Mouse (Mus musculus) kidney, postnatal 4 days (tissue): ENCODE data around the gene Cdcp1.

ENCODE experiments used
- DNase-seq, 2 experiments: peaks; one replicate each; pipeline ENCODE4 v3.0.0; 2021; ENCODE audit warnings: mixed read lengths in 2 of 2

Gene Cdcp1

GRCm38 (mm10) chr9:123207895-123208294, 7.9 kb downstream of the Cdcp1 start:
- no peak for DNase-seq

- peak; percentile 19 to 47 for DNase-seq
Observed at GRCm38 (mm10) chr9:123206948-123207347, 8.9 kb downstream of the Cdcp1 start.

GRCm38 (mm10) chr9:123206526-123206925, 9.3 kb downstream of the Cdcp1 start:
- DNase-seq: peak in 1 of 2 experiments; percentile 30

DNA sequence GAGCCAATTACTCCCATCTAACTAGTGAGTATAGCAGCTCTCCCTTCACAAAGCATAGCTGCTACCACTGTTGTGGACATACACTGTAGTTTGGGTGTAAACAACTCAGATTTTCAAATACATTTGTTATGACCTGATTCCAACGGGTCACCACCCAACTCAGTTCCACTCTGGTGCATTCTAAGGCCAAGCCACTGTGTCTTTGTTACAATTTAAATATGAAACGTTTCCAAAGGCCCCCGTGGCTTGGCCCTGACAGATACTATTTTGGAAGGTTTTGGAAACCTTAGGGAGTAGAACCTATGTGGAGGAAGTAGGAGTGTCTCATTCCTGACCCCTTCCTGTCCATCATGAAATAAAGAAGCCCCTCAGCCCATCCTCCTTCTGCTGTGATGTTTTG, 15.7 kb downstream of the Cdcp1 start:
- no peak for DNase-seq

DNA sequence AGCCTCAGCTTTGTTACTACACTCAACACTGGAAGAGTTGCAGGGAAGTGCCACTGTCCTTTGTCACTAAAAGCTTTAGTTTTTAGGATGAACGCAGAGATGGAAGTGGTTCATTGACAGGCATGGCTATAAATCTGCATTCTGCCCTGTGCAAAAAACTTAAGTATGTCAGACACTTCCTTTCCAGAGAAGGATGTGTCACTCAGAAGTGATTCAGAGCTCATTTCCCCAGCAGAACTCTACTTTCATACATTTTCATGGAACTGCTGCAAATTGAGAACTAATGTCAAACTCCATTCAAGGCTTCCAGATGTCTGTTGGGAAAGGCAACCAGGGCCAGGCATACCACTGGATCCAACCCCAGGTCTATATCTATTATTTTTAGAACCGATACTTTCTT, 27.6 kb downstream of the Cdcp1 start:
- no peak for DNase-seq

DNA sequence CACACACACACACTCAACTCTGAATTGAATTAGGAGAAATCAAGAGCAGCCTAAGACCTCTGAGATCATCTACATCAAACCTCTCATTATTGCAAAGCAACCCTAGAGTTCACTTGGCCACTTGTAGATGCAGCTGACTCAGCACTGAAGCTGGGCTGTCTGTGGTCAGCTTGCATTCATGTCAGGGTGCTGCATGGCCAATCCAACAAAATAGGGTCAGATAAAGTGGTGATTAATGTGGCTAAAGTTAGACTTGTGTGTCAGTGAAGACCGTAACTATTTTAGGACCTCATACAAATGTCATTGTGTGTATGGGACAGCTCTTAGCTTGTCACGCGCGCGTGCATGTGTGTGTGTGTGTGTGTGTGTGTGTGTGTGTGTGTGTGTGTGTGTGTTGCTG, 28.2 kb downstream of the Cdcp1 start:
- DNase-seq: no peak

GRCm38 (mm10) chr9:123186151-123186550, 29.7 kb downstream of the Cdcp1 start:
- no peak for DNase-seq

DNA sequence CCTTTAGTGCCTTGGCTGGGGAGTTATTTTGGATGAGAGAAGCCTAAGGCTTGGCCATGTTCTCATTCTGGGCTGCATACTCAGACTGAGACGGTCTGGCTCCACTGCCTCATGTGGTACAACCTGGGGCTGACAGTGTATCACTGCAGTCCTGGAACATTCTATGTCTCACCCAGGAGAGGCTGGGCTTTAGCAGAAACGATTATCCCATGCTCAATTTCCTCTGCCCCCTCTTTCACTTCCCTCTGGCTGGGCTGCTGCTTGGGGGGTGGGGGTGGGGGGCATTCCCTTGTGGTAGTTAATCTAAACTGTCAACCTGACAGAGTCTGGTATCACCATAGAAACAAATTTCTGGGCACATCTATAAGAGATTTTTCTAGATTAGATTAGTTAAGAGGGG, 30.3 kb downstream of the Cdcp1 start:
- no peak for DNase-seq

- DNase-seq: peak in 1 of 2 experiments; percentile 50
Observed at GRCm38 (mm10) chr9:123183226-123183625, 32.6 kb downstream of the Cdcp1 start.

- no peak for DNase-seq
Observed at GRCm38 (mm10) chr9:123180003-123180402, 35.8 kb downstream of the Cdcp1 start.

GRCm38 (mm10) chr9:123177380-123178048, 38.3 kb downstream of the Cdcp1 start:
- DNase-seq: no peak

GRCm38 (mm10) chr9:123174356-123174755, 41.5 kb downstream of the Cdcp1 start:
- no peak for DNase-seq

GRCm38 (mm10) chr9:123173760-123174159, 42.1 kb downstream of the Cdcp1 start:
- no peak for DNase-seq

DNA sequence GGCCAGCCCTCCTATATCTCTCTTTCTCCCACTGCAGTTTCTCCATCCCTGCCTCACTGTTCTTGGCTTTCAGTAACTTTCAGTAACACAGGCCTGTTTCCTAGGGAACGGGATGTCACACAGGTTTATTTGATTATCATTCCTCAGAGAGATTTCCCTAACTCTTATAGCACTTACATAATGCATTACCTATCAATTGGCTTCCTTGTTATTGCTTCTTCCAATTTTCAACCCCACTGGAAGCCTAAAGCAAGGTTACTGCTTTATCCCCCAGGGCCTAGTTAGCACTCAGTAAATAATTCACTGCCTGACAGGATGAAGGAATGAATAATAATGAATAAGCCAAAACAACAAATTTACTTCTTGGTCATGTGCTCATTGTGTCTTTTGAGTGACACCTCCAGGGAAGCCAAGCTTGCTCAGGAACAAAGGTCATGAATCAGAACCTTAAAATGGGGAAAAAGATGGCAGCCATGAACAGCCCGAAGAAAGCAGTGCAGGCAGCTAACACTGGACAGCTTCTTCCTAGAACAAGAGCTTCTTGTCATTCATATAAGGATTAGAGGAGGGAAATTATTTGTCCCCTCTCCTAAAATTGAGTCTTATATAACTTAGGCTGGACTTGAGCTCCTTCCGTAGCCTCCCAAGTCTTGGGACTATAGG, 49.9 kb downstream of the Cdcp1 start:
- no peak for DNase-seq

DNA sequence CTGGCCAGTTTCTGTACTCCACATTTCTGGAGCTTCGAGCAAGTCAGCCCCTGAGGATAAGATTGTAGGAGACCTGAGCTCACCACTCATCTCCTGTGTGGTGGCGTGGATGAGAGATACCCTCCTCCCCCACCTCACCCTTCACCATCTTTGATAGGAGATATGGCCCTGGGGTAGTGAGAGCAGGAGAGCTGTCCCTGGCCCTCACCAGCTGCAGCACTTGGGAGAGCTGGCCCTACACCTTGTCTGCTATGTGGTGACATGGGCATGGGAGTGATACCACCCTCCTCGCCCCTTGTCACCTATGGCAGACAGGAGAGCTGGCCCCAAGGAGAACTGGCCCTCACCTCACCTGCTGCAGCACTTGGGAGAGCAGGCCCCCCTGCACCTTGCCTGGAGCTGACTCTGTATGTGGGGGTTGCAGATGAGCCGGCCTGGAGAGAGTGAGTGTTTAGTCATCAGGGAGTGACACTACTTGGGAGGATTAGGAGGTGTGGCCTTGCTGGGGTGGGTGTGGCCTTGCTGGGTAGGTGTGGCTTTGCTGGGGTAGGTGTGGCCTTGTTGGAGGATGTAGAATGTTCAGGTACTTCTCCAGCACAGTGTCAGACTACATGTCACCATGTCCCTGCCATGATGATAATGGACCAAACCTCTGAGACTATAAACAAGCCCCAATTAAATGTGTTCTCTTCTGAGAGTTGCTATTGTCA, 52.7 kb downstream of the Cdcp1 start:
- no peak for DNase-seq

- DNase-seq: no peak
Observed at GRCm38 (mm10) chr9:123161792-123162191, 54.0 kb downstream of the Cdcp1 start.

DNA sequence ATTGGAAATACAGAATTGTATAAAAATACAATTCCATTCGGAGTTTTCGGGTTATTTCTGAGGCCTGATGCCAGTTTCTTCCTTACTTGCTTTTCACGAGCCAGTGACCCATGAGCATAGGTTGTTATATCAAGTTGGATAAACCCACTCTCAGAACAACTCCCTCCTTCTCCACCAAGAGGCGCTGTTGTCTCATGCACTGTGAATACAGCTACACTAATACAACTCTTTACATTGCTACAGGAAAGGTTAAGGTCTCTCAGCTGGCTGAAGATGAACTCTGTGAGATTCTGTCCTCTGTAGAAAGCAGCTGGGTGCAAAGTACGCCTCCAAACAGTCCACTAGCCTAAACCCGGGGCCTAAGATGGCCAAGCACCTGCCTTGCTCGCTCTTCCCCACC, 56.5 kb downstream of the Cdcp1 start:
- DNase-seq: peak; percentile 87 to 88

DNA sequence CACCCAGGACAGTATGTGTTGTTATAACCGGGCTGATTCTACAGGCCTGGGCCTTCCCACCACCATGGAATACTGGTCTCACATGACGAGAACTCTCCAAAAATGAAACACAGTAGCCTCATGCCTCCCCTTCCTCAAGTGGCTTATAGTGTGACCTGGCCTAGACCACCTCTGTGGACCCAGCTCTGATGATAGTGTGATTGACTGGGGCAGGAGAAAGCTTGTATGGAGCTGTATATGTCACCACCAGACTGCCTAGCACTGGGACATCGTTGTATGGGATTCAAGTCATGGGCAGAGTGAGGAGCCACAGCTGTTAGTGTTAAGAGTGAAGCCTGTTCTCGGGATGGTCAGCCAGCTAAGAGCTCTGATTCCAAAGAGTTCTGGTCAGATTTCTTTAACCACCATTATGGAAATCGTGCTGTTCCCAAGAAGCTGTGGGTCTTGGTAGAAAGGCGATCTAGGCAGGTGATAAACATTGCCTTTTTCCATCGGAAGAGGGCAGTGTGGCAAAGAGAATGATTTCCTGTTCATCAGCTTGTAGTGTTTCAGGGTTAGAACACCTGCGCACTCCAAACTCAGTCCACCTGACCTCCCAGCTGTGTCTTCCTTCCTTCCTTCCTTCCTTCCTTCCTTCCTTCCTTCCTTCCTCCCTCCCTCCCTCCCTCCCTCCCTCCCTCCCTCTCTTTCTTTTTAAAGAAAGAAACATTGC, 57.6 kb downstream of the Cdcp1 start:
- DNase-seq: peak in 1 of 2 experiments; percentile 34

DNA sequence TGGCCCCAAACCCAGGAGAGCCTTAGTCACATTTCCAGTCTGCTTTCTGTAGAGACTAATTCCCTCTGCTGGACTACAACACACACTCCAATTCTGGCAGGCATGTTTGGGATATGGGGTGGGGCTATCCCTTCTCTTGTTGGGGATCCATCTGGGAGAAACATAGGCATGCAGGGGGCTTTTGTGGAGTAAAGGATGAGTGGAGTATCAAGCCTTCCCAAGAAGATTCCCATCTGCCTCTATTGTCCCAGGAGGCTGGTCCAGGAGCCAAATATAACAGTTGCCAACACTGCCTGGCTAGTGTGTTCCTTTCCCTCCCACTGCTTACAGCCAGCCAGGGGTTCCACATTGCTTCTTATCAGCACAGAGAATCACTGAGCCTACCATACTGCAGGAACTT, 58.1 kb downstream of the Cdcp1 start:
- no peak for DNase-seq

GRCm38 (mm10) chr9:123156910-123157361, 58.9 kb downstream of the Cdcp1 start:
- DNase-seq: peak; percentile 76 to 84

DNA sequence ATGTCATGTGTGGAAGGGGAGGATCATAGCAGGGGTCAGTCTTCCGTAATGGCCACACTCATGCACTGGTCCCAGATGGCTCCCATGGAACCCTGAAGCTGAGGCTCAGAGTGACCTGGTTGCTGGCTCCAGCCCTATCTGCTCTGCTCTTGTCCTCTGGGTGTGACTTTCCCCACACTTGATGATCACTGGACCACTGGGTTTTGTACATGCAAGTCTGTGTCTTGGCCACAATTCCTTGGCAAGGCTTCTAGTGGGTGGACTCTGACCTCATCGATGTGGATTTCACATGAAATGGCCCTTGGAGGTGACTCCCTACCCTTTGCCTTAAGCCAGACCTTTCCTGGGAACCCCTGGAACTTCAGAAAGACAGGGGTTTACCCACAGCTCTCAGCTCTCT, 62.7 kb downstream of the Cdcp1 start:
- DNase-seq: no peak

- DNase-seq: no peak
Observed at GRCm38 (mm10) chr9:123152026-123152425, 63.8 kb downstream of the Cdcp1 start.

DNA sequence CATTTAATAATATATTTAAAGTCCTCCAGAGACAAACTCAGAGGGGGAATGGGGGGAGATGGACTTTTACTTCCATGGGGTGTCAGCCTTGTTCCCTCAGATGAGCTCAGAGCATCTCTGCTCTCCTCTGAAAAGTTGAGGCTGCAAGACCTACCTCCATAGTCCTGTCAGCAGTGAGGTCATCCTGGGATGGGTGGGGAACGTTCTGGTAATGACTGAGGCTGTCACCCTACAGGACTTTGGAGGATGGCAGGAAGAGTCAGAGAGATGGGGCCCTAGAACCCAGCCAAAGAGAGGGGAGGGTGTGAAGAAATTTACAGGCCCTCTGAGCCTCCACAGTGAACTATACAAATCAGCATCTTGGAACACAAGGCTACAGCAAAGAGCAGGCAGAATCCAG, 64.3 kb downstream of the Cdcp1 start:
- no peak for DNase-seq
